Mouse (Mus musculus): ENCODE data around the gene Usp2.
A peak's percentile ranks its signal among the peaks of the same experiment; 100 is the strongest.

Gene Usp2

DNA sequence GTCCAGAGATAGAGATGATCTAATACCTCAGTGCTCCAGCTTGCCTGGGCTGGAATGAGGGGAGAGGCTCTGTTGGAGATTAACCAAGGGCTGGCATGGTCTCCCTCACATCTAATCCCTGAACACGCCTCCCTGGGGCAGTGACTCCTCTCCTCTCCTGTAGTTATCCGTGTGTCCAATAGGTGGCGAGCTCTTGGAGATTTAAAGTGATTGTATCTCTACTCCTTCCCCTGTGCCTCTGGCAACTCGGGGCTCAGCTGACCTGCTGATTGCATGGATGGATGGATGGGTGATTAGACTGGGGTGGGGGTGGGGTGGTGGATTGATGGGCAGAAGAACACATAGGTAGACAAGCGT is 9.9 kb downstream of the Usp2 start:
- peak; percentile 76 for DNase-seq

- DNase-seq = no peak
These were observed 10.6 kb downstream of the Usp2 start for GRCm38 (mm10) chr9:44077266-44077910.

DNA sequence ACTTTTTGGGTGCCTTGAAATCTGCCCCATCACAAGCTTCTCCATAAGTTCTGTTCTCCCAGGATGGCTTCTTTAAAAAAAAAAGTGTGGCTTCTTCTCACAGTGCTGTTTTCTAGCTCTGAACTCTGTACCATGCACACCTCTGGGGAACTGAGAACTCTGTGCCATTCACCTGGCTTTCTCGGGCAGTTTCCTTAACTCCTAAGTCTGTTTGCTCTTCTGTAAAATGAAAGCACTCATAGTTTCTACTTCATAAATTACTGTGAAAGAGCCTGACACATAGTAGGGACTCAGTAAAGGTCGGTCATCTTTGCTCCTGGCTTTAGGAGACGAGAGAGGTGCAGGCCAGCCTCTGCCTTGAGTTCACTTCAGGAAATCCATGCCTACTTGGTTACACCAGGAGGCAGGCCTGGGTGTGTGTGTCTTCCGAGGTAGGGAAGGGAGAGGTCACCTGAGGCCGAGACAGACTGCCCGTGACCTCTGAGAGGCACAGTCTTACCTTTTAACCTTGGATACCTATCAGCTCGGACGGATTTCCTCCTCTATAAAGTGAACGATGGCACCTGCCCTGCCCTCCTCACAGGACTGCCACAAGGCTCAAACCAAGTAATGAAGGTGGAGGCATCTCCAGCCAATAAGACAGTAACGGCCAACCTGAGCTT is 11.4 kb downstream of the Usp2 start:
- no peak for DNase-seq

DNA sequence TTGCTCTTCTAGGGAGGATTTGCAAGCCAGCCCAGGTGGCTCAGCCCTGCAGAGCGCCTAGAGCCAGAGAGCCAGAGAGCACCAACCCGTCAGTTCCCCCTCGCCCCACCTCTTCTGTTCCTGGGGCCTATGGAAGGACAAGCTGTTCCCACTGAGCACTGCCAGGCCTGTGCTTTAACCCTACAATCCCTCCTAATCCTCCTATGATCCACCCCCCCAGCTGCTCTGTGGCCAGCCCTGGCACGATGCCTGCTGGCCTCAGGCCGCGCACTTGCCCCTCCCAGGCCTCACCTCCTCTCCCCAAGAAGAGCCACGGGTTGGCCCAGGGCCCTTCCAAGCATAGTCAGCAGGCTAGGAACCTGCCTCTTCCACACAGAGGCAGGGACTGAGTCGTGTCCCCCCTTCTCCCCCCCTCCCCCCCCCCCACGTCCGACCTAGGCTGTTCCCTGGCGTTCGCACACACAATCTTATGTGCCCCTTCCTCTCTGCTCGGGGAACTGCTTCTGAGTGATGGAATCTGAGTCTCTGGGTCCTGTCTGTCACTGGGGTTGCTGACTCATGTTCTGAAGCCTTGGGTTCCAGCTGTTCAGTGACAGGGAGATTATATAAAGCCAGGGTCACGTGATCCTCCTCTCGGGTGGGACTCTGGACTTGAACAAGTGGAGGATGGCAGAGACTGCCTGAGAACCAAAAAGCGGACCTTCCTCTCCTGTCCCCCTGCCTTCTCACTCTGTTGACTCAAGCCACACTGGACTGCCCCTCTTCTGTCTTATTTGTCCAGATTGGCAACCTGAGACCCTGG is 12.3 kb downstream of the Usp2 start:
- DNase-seq = no peak

GRCm38 (mm10) chr9:44079997-44080780 is 13.4 kb downstream of the Usp2 start:
- DNase-seq = no peak

GRCm38 (mm10) chr9:44080953-44081352 is 14.1 kb downstream of the Usp2 start:
- DNase-seq = no peak

- no peak for DNase-seq
These were observed 14.8 kb downstream of the Usp2 start for GRCm38 (mm10) chr9:44081581-44081980.

- no peak for DNase-seq
These were observed 15.4 kb downstream of the Usp2 start for GRCm38 (mm10) chr9:44082266-44082665.

GRCm38 (mm10) chr9:44083392-44084121 is 16.7 kb downstream of the Usp2 start:
- no peak for DNase-seq

DNA sequence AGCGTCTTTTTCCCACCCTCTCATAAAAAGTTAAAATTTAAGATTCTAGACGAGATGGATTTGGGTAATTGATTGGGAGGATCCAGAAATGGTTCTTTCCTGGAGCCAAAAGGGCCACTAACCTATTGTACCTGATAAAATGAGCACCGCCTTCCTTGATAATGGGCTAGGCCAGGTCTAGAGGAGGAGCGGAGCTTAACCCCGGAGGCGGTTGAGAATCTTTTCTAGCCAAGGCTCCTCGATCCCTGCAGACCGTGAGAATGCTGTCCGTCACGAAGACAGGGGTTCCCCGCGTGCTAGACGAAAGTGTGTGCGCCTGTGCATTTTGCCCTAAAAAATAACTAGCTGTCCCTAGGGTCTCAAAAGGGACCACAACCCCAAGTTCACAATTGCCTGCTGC is 17.4 kb downstream of the Usp2 start:
- DNase-seq = no peak

- DNase-seq = peak; percentile 94
These were observed 17.9 kb downstream of the Usp2 start for GRCm38 (mm10) chr9:44084659-44085229.

GRCm38 (mm10) chr9:44085276-44085675 is 18.5 kb downstream of the Usp2 start:
- DNase-seq = no peak

DNA sequence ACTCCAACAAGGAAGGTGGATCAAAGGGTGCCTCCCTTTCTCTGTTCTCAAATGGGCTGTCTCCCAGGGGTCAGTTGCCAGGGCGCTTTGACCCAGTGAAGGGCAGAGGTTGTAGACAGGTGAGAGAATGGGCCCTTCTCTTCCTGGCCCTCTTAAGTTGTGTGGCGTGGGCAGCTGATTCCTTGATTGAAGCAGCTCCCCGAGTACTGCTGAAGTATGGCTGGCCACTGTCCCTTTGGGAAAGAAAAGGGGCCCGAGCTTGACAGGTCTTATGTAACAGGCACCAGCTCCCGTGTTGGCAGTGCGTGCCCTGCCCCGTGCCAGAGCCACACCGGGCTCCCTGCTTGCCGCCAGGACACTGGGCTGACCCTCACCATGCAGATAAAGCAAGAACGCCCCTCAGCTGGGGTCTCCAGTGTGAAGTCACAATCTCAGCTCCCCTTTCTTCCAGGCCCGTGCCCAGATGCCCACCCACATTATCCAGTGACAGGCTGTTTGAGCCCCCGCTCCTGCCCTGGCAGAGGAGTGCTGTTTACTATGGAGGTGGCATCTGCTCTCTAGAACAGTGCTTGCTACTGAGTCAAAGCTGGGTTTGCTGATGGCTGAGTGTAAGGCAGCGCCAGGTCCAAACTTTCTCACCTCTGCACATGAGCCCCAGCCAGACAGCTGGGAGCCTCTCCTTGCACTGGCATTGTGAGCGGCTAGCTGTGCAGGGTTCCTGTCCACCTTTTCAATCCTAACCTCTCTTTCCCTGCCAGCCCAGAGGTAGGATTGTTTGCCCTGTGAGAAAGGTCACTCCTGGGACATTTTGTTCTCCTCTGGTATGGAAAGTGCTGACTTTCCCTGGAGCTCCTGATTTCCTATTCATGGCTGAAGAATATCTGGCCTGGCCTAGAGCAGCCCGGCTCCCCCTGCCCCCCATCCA is 19.2 kb downstream of the Usp2 start:
- DNase-seq = no peak

- no peak for DNase-seq
These were observed 20.1 kb downstream of the Usp2 start for GRCm38 (mm10) chr9:44086960-44087359.

- peak; percentile 55 for DNase-seq
These were observed 21.1 kb downstream of the Usp2 start for GRCm38 (mm10) chr9:44087761-44088455.

DNA sequence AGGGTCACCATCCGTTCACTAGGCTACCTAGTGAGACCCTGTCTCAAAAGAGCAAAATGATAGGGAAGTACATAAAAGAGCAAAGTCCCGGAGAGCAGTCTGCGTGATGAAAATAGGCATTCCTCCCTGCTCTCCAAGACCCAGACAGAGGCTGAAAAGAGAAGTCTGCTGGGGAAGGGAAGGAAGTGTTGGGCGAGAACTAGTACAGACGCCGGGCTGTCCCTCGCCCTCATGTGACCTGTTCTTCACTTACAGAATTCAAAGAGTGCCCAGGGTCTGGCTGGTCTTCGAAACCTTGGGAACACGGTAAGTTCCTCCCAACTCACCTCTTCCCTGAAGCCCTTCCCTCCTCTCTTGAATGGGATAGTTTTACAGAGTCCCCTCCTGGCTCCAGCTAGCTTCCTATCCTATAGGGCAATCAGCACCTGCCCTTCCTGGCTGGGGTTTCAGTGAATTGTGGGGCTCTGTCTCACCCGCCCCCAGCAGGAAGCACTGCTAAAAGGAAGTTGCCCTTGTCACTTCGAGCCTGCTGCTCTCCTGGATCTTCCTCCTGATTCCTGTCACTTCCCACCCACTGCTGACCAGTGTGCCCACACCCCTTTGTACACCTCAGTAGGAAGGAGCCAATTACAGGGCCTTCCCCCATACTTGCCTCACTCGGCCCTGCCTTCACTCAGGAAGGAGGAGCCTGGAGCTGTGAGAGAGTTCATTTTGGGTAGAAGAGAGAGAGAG is 22.2 kb downstream of the Usp2 start:
- no peak for DNase-seq

DNA sequence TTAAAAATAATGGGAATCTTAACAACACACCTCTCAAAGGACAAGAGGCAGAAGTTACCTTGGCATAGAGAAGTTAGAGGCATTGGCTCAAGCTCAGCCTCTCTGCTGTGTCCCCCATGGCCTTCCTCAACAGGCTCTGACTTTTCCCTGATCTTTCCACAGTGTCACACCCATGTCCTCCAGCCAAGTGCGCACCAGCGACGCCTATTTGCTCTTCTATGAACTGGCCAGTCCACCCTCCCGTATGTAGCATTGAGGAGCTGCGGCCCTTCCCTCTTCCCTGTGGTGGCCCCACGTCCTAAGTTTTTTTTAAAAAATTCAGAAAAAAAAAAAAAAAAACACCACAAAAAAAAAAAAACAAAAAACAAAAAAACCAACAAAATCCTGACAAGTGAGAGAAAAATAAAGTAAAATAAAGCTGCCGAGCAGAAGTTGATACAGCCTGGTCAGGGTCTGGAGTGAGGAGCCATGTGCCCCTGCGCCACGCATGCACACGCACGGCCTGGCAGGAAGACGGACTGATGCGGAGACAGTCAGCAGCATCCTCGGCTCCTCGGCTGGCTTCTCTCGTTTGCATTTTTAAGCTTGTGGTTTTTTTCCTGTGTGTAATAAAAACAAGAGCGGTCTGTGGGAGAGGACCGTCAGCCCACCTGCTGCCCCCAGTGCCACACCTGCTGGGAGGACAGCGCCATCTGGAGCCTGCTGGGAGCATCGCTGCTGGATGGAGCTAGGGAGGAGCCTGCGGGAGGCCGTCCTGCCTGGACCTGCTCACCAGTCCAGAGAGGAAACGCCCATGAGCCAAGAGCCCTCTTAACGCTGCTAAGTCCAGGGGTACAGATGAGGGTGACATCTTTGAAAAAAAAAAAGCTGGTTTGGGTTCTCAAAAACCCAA is 27.0 kb downstream of the Usp2 start:
- peak; percentile 84 for DNase-seq

GRCm38 (mm10) chr9:44094737-44095136 is 27.9 kb downstream of the Usp2 start:
- DNase-seq = no peak

- no peak for DNase-seq
These were observed 29.0 kb downstream of the Usp2 start for GRCm38 (mm10) chr9:44095781-44096180.
